Mouse (Mus musculus) induced T-regulatory cell, adult 2 months (primary cell): ENCODE data around the gene Cbln3.

Experiments used
- DNase-seq: peaks from one replicate; pipeline ENCODE4 v3.0.0-alpha.2; 2012; ENCODE audit warnings: low read depth

The Cbln3 gene

DNA sequence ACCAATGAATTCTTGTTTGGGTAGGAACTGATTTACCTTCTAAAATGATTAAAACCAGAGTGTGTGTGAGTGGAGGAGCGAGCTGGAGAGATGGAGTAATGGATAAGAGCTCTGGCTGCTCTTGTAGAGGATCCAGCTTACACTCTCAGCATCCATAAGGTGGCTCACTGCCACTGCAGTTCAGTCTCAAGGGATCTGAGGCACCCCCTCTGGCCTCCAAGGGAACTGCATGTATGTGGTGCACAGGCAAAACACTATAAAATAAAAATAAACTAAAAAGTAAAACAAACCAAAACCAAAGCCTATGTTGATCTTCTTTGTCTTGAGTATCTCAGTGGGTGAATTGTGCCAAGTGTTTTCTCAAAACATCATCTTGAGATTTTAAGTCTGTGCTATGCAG is 4.6 kb downstream of the Cbln3 start:
- DNase-seq, result peak; percentile 89

DNA sequence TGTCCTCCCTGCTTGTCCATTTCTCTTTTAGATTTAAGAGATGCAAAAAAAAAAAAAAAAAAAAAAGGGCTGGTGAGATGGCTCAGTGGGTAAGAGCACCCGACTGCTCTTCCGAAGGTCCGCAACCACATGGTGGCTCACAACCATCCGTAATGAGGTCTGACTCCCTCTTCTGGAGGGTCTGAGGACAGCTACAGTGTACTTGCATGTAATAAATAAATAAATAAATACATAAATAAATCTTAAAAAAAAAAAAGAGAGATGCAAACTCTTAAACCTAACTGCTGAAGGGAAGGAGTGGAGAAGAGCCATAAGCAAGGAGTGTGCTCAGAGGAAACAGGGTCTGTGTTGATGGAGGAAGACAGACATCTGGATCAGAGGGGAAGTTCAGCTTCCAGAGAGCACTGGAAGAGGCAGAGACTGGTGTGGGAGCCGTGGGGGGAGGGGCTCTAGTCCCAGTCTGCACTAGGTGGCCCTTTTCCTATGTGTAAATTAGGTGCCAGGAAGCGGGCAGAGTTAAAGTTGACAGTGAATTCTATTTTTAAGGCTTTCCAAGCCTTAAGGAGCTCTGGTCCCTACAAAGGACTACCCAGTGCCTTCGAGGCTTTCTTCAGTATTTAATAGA is 5.8 kb downstream of the Cbln3 start:
- DNase-seq, result no peak

DNA sequence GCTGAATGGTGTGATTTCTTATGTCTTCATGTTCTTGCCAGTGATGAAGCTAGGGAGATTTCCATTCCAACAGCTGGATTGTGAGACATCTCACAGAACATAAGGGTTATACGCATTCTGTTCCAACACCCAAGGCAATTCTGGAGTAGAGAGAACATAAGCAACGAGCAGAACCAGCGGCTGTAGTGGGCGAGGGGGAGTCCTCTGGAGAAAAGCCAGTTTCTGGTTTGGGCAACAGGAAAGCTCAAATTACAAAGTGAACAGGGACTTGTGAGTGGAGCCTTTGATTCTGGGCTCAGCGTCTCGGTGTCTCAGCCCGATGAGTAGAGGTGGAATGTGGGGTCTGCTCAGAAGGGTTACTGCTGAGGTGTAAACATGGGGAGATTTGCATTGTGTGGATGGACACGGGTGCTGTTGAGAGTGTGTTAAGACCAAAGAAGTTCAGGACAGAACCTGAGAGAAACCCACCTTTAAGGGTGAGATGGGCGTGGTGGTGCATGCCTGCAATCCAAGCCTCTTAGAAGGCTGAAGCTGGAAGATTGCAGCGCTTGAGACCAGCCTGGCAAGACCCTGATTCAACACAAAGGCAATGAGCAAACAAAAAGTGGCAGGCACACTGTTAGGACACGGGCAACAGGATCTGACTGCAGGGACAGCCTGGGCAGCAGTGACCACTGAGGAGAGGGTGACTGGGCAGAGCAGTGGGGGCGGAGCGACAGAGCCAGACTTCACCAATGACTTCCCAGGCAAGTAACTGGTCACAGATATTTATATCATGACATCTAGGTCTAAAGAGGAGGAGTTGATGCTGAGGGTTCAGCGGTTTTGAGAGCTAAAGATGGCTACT is 6.5 kb downstream of the Cbln3 start:
- no peak for DNase-seq

DNA sequence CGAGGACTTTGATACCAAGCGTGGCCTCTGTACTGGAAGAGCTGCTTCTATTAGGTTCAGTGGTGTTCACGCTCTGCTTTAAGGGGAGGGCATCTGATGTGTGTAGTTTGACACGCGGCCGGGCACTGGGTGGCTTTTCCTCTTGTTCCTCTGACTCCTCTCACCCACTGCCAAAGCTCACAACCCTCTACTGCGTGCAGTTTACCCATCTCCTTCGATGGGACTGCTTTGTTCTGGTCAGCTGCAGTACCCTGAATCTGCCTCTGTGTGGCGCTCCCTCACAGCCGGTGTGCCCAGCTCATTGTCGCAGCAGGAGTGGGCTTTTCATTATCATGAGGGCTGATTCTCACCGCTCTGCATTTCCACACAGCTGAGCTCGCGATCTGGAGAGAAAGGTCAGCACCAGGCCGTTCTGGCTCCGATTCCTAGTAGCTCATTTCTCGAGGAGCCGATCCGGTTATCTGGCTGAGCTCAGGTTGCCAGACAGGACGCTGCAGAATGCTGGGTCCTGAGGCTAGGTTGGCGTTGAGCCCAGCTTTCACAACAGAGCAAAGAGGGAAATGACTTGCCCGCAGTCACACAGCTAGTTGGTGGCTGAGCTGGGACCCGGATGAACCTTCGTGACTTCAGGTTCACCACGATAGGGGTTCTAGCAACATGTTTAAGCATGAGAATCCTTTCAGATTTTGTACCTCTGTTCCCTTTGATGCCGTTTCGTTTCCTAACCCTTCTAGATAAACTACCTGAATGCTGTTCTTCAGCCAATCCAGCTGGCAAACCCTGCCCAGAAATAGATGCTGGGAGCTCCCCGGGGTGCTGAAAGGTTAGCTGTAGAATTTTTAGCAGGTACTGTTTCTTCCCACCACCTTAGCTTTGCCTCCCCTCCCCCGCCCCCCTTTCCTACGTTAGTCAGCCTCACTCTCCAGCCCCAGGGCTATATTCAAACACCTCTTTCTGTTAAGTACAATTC is 10.2 kb downstream of the Cbln3 start:
- DNase-seq, result peak; percentile 84

DNA sequence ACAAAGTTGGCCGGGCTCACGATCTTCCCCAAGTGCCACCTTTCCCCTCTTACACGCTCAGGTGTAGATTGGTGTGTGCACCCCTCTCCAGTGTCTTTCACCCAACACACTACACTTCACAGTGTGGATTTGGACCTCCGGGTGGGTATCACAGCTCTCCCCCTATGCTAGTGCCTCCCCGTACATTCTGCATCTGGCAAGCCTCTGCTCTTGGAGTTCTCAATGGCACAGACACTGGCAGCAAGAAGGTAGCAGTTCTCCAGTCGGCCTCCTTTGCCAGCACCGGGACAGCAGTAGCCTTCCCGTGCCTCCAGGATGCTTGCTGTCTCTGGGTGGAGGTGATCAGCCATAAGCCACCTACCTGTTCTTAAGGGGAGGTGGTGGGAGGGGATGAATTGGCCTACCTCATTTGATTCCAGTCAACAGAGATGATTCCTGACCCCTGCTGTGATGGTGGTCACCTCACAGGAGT is 10.9 kb downstream of the Cbln3 start:
- DNase-seq, result no peak

DNA sequence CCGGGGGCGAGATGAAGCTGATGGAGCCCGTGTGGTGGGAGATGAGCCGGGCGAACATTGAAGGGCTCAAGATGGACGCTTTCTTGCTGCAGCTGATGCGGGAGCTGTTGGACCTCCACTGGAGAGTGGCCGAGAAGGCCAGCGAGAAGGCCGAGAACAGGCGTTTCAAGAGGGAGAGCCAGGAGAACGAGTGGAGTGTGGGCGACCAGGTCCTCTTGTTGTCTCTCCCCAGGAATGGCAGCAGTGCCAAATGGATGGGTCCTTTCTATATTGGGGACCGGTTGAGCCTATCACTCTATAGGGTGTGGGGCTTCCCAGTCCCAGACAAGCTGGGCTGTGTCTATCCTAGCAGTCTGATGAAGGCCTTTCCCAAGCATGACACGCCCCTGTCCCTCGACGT is 11.6 kb downstream of the Cbln3 start:
- DNase-seq, result no peak

DNA sequence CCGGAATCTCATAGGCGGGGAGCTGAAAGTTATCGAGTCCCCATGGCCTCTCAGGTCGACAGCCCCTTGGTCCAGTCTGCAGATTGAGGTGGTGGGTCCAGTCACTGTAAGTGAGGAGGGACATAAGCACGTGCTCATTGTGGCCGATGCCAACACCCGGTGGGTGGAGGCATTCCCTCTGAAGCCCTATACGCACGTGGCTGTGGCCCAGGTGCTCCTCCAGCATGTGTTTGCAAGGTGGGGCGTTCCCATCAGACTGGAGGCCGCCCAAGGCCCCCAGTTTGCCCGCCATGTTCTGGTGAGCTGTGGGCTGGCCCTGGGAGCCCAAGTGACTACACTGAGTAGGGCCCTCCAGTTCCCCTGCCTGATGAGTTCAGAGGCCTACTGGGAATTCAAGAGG is 12.2 kb downstream of the Cbln3 start:
- no peak for DNase-seq

DNA sequence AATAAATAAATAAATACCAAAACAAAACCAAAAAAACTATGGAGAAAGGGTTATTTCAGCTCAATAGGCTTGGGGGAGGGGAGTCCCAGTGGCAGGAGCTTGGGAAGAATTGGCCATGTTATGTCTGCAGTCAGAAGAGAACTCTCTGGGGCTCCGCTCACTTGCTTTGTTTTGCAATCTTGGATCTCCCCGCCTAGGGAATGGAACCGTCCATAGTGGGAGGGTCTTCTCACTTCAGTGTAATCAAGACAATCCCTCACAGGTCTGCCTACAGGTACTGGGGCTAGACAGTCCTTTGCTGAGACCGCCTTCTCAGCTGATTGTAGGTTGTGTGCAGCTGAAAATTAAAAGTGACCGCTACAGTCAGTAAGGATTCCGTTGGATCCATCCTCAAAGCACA is 14.7 kb downstream of the Cbln3 start:
- no peak for DNase-seq

DNA sequence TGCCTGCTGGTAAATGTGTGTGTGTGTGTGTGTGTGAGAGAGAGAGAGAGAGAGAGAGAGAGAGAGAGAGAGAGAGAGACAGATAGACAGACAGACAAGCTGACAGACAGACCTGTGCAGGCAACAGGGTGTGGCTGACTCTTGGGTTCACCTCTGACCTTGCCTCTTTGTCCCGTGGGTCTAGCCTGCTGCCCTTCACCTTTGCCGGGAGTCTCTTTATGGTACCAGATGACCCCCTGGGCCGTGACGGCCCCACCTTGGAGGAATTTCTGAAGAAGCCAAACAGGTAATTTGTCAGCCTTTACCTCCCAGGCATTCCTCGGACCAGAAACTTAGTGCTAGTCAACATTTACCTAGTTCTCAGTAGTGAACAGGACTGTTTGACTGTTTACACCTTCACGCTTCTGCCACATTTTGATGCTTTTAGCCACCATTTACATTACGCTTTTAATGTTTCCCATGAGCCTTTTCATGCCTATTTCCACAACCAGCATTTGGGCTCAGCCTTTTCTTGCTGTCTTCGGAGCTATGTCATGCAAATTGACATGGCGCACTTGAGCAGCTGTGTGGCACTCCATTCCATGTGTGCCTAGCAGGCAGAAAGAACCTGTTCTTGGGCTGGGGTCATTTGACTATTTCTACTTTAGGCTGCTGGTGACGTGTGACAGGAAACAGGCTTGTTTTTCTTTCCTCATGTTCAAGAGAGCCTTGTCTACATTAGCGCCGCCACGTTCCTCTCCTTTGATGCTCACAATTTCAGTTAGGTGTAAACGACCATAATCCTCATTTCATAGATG is 15.8 kb downstream of the Cbln3 start:
- DNase-seq, result no peak

DNA sequence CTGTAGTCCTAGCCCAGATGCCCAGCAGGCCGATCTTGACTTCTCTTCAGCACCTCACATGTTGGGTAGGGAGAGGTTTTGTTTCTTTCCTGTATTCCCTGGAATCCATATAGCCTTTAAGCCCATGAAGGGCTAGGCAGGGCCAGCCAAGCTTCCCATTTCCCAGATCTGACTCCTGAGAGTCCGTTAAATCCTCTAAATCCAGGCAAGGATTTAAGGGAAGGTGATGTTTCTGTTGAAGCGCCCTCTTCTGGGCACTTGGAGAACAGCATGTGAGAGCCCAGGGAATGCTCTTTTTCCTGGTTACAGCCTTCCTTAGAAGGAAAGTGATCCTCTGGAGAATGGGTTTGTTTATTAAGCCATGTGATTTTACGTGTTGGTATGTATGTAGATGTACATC is 17.2 kb downstream of the Cbln3 start:
- DNase-seq, result peak; percentile 70

DNA sequence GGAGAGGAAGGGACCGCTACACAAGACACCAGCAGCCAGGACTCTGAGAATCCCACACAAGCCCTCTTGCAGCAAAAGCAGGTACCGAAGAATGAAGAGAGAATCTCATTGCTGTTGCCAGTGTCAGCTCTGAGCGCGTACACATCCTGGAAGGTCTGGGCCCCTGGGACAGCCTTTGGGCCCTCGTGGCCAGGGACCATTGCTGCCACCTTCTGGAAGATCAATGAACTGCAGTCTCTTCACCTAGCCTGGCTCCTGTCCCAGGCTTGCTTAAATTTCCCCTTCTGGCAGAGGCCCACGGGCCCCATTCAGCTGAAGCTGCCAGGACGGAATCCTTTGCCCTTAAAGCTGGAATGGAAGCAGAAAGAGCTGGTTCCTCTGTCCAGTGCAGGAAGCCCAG is 20.4 kb downstream of the Cbln3 start:
- DNase-seq, result peak; percentile 82

DNA sequence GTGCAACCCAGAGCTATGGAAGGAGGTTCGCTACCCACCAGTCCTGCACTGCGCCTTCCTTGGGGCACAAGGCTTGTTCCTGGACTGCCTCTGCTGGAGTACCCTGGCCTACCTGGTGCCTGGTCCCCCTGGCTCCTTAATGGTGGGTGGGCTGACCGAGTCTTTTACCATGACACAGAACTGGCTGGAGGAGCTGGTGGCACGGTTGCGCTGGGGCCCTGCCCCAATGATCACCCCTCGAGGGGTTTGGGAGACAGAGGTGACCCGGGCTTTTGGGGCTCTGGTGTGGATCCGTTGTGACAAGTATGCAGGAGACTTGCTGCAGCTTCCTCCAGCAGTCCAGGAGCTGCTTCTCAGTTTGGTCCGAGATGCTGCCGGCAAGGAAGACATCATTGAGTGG is 21.2 kb downstream of the Cbln3 start:
- no peak for DNase-seq

DNA sequence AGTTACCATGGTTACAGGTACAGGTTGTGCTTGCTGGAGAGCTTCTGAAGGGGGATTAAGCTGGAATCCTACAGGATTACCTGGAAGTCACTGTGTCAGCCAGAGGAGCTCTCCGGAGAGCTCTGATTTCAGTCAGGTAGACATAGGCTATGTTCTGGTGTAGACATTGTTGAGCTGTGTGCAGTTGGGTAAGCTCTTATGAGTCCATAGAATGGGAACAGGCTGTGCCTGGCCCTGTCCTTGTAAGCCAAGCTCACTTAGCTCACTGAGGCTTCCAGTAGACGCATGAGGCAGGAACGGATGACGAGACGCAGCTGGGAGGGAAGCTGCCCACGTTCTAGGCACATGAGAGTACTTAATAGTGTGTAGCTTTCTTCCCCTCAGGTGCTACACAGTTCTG is 22.0 kb downstream of the Cbln3 start:
- DNase-seq, result no peak

DNA sequence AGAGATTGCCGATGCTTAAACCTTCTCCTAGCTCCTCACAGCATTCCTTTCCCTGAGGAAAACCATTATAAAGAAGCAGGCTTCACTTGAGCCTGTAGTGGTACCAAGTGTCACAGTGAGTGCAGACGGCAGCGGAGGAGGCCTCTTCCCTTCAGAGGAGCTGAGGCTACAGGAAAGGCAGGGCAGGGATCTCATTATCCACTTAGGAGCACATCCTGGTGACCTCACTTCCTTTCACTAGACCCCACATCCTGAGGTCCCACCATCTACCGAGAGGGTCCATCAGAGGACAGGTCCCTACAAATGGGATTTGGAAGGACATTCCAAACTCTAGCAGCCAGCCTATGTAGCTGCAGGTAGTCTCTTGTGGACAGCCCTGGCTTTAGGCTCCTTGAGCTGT is 26.6 kb downstream of the Cbln3 start:
- DNase-seq, result no peak

DNA sequence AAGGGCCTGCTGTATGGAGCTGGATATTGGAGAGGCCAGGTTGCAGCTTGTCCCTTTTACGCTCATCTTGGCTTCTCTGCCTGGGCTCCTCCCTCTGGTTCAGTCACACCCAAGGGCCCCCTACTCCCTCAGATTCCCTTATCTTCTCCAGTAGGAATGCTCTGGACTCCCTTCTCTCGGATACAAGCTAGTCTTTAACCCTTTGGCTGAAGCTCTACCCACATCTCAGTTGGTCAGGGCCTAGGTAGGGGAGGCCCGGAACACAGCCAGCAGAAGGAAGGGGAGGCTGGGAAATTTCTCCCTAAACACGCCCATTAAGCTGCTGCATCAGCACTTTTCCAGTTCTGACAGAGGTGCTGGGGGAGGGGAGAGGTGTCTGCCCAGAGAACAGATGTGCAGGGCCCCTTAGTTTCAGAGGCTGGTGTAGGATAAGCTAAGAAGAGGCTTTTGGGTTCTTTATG is 29.1 kb downstream of the Cbln3 start:
- no peak for DNase-seq

DNA sequence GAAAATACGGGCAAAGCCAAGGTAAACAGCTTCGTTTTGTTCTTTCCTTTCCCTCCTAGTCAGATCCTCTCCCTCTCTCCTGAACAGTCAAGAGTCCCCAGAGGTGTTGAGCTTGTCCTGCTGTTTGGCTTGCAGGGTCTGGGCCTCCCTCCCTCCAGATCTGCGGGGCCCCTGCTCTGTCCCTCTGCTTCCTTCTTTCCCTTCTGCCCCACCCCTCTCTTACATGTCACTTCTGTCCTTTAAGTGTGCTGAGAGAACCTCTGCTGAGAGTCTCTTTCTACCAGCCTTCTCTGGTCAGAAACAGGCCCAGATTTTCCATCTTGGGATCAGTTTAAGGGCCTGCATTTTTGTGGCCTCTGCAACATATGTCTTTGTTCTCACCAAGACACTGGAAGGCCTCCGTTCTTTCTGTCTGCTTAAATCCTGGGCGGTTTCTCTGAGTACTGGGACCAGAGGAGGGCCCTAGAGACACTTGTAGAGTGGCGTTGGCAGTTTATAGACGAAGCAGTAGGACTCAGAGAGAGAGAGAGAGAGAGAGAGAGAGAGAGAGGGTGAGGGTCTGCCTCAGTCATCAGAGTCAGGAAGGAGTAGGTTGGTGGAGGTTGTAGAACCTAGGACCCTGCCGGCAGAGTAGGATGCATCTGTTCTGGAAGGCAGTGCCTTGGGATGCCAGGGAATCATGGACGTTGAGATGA is 29.6 kb downstream of the Cbln3 start:
- DNase-seq, result no peak

DNA sequence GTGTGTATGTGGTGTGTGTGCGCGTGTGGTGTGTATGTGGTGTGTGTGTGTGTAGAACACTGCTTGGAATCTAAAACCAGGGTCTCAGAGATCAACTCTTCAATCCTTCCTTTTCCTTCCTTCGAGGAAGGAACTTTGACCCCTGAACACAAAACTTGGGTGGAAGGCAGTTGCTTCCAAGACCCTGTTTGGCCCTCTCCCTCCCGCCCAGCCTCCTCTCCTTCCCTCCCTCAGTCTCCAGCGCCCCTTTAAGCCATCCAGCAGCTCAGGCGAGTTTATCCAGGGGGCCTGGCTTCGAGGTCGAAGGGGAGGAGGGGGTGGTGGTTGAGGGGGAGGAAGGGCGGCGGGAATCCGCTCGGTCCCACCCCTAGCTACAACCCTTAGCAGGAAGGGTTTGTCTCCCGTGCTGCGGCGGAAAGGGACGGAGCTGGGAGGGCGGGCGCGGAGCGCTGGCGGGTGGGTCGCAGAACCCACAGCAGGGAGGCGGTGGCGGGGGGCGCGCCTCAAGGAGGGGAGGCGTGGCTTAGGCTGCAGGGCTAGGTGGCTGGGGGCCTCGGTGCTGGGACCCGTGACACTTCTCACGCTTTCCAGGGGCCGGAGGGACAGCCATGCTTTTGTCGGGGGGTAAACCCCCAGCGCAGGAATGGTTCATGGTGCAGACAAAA is 30.4 kb downstream of the Cbln3 start, which contains the start of gene Nynrin:
Nynrin (plus strand) TSS at position 390 of the 665 bp plus-strand sequence.
- DNase-seq, result no peak

DNA sequence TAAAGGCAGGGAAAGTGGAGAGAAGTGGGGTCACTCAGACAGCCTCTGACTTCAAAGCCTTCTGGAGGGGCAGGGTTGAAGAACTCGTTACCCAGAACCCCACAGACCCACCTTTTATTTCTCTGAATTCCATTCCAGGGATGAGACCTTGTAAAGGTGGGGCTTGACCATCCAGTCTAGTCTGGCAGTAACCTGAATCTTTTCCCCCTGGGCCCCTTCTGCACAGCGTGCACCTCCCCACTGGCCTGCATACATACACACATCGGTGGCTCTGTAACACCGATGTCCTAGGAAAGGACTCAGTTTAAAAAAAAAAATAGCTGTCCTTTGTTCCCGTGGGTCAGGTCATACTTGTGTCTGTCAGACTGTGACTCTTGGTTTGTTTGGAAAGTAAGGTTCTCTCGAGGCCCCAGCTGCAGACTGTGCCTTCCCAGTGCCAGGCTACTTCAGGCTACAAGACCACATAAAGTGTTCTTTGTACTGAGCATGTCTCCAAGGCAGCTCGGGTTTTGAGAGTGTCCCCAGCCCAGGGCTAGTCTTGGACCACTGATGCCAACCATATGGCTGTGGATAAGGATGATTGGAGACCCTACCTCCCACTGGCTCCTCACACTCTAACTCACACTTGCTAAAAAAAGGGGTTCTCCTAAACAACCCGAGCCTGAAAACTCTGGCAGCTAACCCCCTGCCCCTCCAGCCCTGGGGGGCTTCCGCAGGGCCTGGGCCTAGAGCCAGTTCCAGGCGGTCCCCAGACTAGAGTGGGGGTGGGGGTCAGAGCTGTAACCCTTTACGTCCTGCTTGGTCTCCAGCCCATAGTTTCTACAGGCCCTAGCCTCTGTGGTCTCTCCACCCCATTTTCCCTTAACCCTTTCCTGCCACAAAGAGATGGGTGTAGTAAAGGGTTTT is 31.3 kb downstream of the Cbln3 start:
- DNase-seq, result no peak

DNA sequence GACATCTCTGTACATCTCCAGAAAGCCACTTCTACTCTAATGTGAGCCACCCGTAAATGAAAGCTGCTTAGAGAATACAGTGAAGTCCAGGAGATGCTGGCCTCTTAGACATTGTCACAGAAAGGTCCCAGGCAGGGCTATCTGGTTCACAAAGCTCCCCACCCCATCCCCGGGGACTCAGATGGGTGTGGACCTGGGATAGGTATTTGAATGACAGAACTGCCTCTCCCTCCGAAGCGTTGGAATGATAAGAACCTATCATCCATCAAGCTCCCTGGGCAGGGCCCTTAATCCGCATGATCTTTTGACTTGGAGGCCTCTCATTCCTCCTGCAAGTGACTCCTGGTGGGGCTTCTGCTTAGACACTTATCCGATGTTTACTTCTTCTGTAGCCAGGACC is 33.3 kb downstream of the Cbln3 start:
- no peak for DNase-seq
